In the genomic region with DNA sequence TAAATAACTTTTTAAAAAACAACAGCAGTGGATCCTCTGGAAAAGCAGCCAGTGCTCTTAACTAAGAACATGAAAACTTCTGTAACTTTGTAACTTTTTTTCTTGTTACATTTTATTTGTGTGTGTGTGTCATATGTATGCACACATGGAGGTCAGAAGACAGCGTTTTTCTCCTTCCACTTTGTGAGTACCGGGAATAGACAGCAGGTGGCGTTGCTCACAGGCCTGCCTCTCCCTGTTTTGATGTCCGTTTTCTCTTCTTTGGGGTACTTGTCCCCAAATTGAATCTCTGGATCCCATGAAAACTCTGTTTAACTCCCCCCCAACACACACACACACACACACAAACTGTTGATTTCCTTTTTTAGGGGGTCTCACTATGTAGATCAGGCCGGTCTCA, we compare ENCODE assay signal across 17 mouse cellular contexts. TPM values are rescaled to one million over a fixed set of nuclear protein-coding genes. Genes with fewer than 3 reads are reported as not detected.
DNase-seq lines count a peak whose midpoint lies in the region; ATAC-seq and TF ChIP-seq lines count a peak whose summit lies in the region.
"Had no signal": no experiment of that assay in that cellular context is flagged by ENCODE, and none has a peak within 500 bp of the region (broad histone marks: within the 10 kb centered on the region; RNA-seq: fewer than 3 reads in every experiment).

No protein-coding gene starts in this region.

- H3K9ac ChIP-seq in hindbrain, postnatal 0 days (replicated peaks; ENCODE audit: low read length), result no peak overlapping the region
- H3K9ac ChIP-seq: embryonic facial prominence, embryonic 15.5 days; limb, embryonic 13.5 days had no signal

- H3K4me3 ChIP-seq in hindbrain, postnatal 0 days (ENCODE audit: low read length), result no peak overlapping the region
- H3K4me3 ChIP-seq in hindbrain, embryonic 10.5 days, result no peak overlapping the region
- no peak overlapping the region for H3K4me3 ChIP-seq in testis, adult 2 months (ENCODE audit: control insufficient read depth, low read depth, low read length)
- no peak overlapping the region for H3K4me3 ChIP-seq in small intestine, adult 2 months (ENCODE audit: low read depth, low read length)
- H3K4me3 ChIP-seq: embryonic facial prominence, embryonic 15.5 days; limb, embryonic 13.5 days; myocyte had no signal

- H3K4me1 ChIP-seq in hindbrain, postnatal 0 days (ENCODE audit: insufficient read depth, low read length), result no peaks in the 10 kb centered on the region
- peaks cover 21% of the 10 kb centered on the region for H3K4me1 ChIP-seq in hindbrain, embryonic 10.5 days (replicated peaks)
- H3K4me1 ChIP-seq in testis, adult 2 months (ENCODE audit: control insufficient read depth, insufficient read depth, low read length), result no peaks in the 10 kb centered on the region
- peaks cover 2% of the 10 kb centered on the region; the same call in 1 of the 2 replicates for H3K4me1 ChIP-seq in small intestine, adult 2 months (ENCODE audit: control insufficient read depth, insufficient read depth, insufficient read length, low read length)

- TF ChIP-seq POLR2A in testis, adult 2 months (IDR thresholded peaks at IDR 0.05; ENCODE audit: control insufficient read depth, low read depth, low read length), result no peak
- TF ChIP-seq POLR2A in small intestine, adult 2 months (IDR thresholded peaks at IDR 0.05; ENCODE audit: low read depth, low read length), result no peak

- ATAC-seq in hindbrain, postnatal 0 days, result no peak

- no peaks in the 10 kb centered on the region for H3K36me3 ChIP-seq in hindbrain, postnatal 0 days (ENCODE audit: insufficient read depth, low read length)
- no peaks in the 10 kb centered on the region for H3K36me3 ChIP-seq in hindbrain, embryonic 10.5 days
- H3K36me3 ChIP-seq in testis, adult 2 months (ENCODE audit: control insufficient read depth, insufficient read depth, low read length), result no peaks in the 10 kb centered on the region
- H3K36me3 ChIP-seq in small intestine, adult 2 months (ENCODE audit: control insufficient read depth, insufficient read depth, low read length), result no peaks in the 10 kb centered on the region
- H3K36me3 ChIP-seq: embryonic facial prominence, embryonic 15.5 days; limb, embryonic 13.5 days had no signal

- H3K9me3 ChIP-seq in hindbrain, postnatal 0 days (ENCODE audit: low read length), result no peaks in the 10 kb centered on the region
- H3K9me3 ChIP-seq in hindbrain, embryonic 10.5 days, result no peaks in the 10 kb centered on the region
- H3K9me3 ChIP-seq: embryonic facial prominence, embryonic 15.5 days; limb, embryonic 13.5 days had no signal

- DNase-seq in hindbrain, postnatal 0 days (ENCODE audit: low spot score), result no peak
- no peak for DNase-seq in hindbrain, embryonic 10.5 days (ENCODE audit: low spot score)
- no peak for DNase-seq in testis, postnatal 10 days (ENCODE audit: low spot score)
- DNase-seq in ZHBTc4 (ENCODE audit: low read depth, low spot score), result peak; percentile 66
- DNase-seq in right cerebral cortex, postnatal 14 days, result no peak
- DNase-seq: adrenal gland, postnatal 36 days; cerebellum, adult 9-11 months; heart, adult 11 months; kidney, adult 8-10 months; layer of hippocampus, adult 9-11 months had no signal

- no peak overlapping the region for H3K4me2 ChIP-seq in hindbrain, postnatal 0 days (ENCODE audit: low read depth, low read length)
- H3K4me2 ChIP-seq: embryonic facial prominence, embryonic 15.5 days; limb, embryonic 13.5 days had no signal

- WGBS in hindbrain, postnatal 0 days, result 30% methylated on average over 5 of the region's 5 CpGs
- WGBS in hindbrain, embryonic 10.5 days, result 30% methylated on average over 5 of the region's 5 CpGs
- 48% methylated on average over 5 of the region's 5 CpGs for WGBS in small intestine, adult 2 months

- H3K27ac ChIP-seq in hindbrain, postnatal 0 days, result no peak overlapping the region
- no peak overlapping the region for H3K27ac ChIP-seq in hindbrain, embryonic 10.5 days
- H3K27ac ChIP-seq in testis, adult 2 months (ENCODE audit: control insufficient read depth, insufficient read depth, low read depth, low read length), result no peak overlapping the region
- no peak overlapping the region for H3K27ac ChIP-seq in small intestine, adult 2 months (ENCODE audit: insufficient read depth, low read depth, low read length)
- H3K27ac ChIP-seq: embryonic facial prominence, embryonic 15.5 days; limb, embryonic 13.5 days had no signal

- peak; percentile 59 for TF ChIP-seq CTCF in hindbrain, postnatal 0 days (IDR thresholded peaks at IDR 0.05; ENCODE audit: low read depth)
- TF ChIP-seq CTCF in testis, adult 2 months (IDR thresholded peaks at IDR 0.05; ENCODE audit: control insufficient read depth, insufficient read depth, insufficient replicate concordance, low read depth, low read length), result peak; percentile 29; the same call in 1 of the 2 replicates
- peak; percentile 41; the same call in 1 of the 2 replicates for TF ChIP-seq CTCF in small intestine, adult 2 months (IDR thresholded peaks at IDR 0.05; ENCODE audit: extremely low read depth, insufficient read length, insufficient replicate concordance, low read depth, low read length)

- no peaks in the 10 kb centered on the region for H3K27me3 ChIP-seq in hindbrain, postnatal 0 days (ENCODE audit: insufficient read depth, low read length)
- H3K27me3 ChIP-seq in hindbrain, embryonic 10.5 days (ENCODE audit: insufficient read depth, poor library complexity, severe bottlenecking), result no peaks in the 10 kb centered on the region
- no peaks in the 10 kb centered on the region for H3K27me3 ChIP-seq in testis, adult 2 months (ENCODE audit: control insufficient read depth, insufficient read depth, low read length)
- no peaks in the 10 kb centered on the region for H3K27me3 ChIP-seq in small intestine, adult 2 months (ENCODE audit: control insufficient read depth, insufficient read depth, low read length)
- H3K27me3 ChIP-seq: embryonic facial prominence, embryonic 15.5 days; limb, embryonic 13.5 days had no signal

RNA-seq across cellular contexts. Expression of gene Car6, which starts 12.8 kb away (rescaled TPM):
- not detected in 2 replicates for total RNA-seq in hindbrain, postnatal 0 days (2014; rRNA removed)
- polyA plus RNA-seq in hindbrain, postnatal 0 days (2015; fragmentation: Nextera tagmentation; extraction: Ambion mirVana), result not detected in 2 replicates
- 0.14 TPM in 1 of 2 replicates, not detected in the other for polyA plus RNA-seq in hindbrain, embryonic 10.5 days (2016; fragmentation: Nextera tagmentation; extraction: Ambion mirVana)
- polyA plus RNA-seq in testis, adult 2 months (2012; rRNA removed), result 0.10 TPM in 1 of 2 replicates, not detected in the other
- 0.14 TPM in 1 of 2 replicates, not detected in the other for polyA plus RNA-seq in small intestine, adult 2 months (2012; rRNA removed)
- total RNA-seq: heart, postnatal 25 days had no signal
- polyA plus RNA-seq: frontal cortex, adult 2 months had no signal

RNA-seq across cellular contexts. Expression of gene Eno1, which starts 22.6 kb away (rescaled TPM):
- 538 and 549 TPM in 2 replicates for total RNA-seq in hindbrain, postnatal 0 days (2014; rRNA removed)
- 1,243 and 1,257 TPM in 2 replicates for polyA plus RNA-seq in hindbrain, postnatal 0 days (2015; fragmentation: Nextera tagmentation; extraction: Ambion mirVana)
- polyA plus RNA-seq in hindbrain, embryonic 10.5 days (2016; fragmentation: Nextera tagmentation; extraction: Ambion mirVana), result 2,517 and 3,327 TPM in 2 replicates
- polyA plus RNA-seq in testis, adult 2 months (2012; rRNA removed), result 477 and 586 TPM in 2 replicates
- polyA plus RNA-seq in small intestine, adult 2 months (2012; rRNA removed), result 223 and 498 TPM in 2 replicates
